Mouse (Mus musculus) midbrain, embryonic 16.5 days (tissue): ENCODE results near the gene Zfp598. TPM values are rescaled to one million over a fixed set of nuclear protein-coding genes. Genes with fewer than 3 reads are reported as not detected.
"Not testable (repeated sequence)": the region's sequence is repeated elsewhere in the genome, so short reads cannot be mapped to it uniquely, and the experiment has no call there.

Experiments
- ATAC-seq: fragments of 200-750 bp; cut with Nextera tagmentation; 2 replicates; pipeline ENCODE4 v1.8.0; 2017; ENCODE audit warnings: moderate TSS enrichment
- H3K27ac ChIP-seq: fragments of 300-500 bp; sonication (generic); 2 replicates; pipeline ENCODE4 v1.5.1; 2014; ENCODE audit warnings: mild to moderate bottlenecking, low read length, mixed read lengths
- H3K27me3 ChIP-seq: fragments of 300-500 bp; sonication (generic); 2 replicates; pipeline ENCODE4 v1.6.1; 2014; ENCODE audit warnings: low read depth, low read length, mixed read lengths; ENCODE audit not compliant: control insufficient read depth, insufficient read depth
- H3K36me3 ChIP-seq: fragments of 300-500 bp; sonication (generic); 2 replicates; pipeline ENCODE4 v1.6.1; 2014; ENCODE audit warnings: mild to moderate bottlenecking, low read length, moderate library complexity, mixed read lengths; ENCODE audit not compliant: control insufficient read depth, insufficient read depth
- H3K4me1 ChIP-seq: fragments of 300-500 bp; sonication (generic); 2 replicates; pipeline ENCODE4 v1.6.1; 2014; ENCODE audit warnings: mild to moderate bottlenecking, low read length, mixed read lengths; ENCODE audit not compliant: control insufficient read depth, insufficient read depth
- H3K4me2 ChIP-seq: fragments of 300-500 bp; sonication (generic); 2 replicates; pipeline ENCODE4 v1.6.1; 2014; ENCODE audit warnings: mild to moderate bottlenecking, low read length, mixed read lengths
- H3K4me3 ChIP-seq: fragments of 300-500 bp; sonication (generic); 2 replicates; pipeline ENCODE4 v1.5.1; 2014; ENCODE audit warnings: low read depth, mild to moderate bottlenecking, low read length, moderate library complexity, mixed read lengths
- H3K9ac ChIP-seq: fragments of 300-500 bp; sonication (generic); 2 replicates; pipeline ENCODE4 v1.6.1; 2014; ENCODE audit warnings: low read depth, low read length, mixed read lengths
- H3K9me3 ChIP-seq: fragments of 300-500 bp; sonication (generic); replicated peaks from 2 replicates; pipeline ENCODE4 v1.6.1; 2014; ENCODE audit warnings: mild to moderate bottlenecking, low read length, mixed read lengths; ENCODE audit not compliant: control insufficient read depth, poor library complexity, severe bottlenecking
- WGBS: fragments of 180-500 bp; shearing (Covaris S2); extraction: QIAGEN DNeasy Blood & Tissue Kit; methylation state at CpG from one replicate; pipeline ENCODE4 v1.1.7; 2014; 5-methylcytosine and 5-hydroxymethylcytosine counted together
- polyA plus RNA-seq: library from polyadenylated mRNA; unstranded; fragments of >200 nt; fragmentation: Nextera tagmentation; extraction: Ambion mirVana; gene quantifications from 2 replicates; pipeline ENCODE4 v1.2.1, GENCODE M21; 2015

The Zfp598 gene
- polyA plus RNA-seq, 1 experiment from 2014 or later = 19.7 TPM

- ATAC-seq = no peak
- H3K9ac ChIP-seq = peak overlapping the region; percentile 88
- H3K4me2 ChIP-seq = peak overlapping the region; percentile 82
- peaks cover 6% of the 10 kb centered on the region for H3K4me1 ChIP-seq
- 84% methylated on average over 4 of the region's 4 CpGs for WGBS
- peaks cover 4% of the 10 kb centered on the region; the same call in 1 of the 2 replicates for H3K27me3 ChIP-seq
- no peaks in the 10 kb centered on the region for H3K36me3 ChIP-seq
- no peaks in the 10 kb centered on the region for H3K9me3 ChIP-seq
- H3K27ac ChIP-seq = no peak overlapping the region
- H3K4me3 ChIP-seq = peak overlapping the region; percentile 70
Observed at GRCm38 (mm10) chr17:24650766-24651165, 18.7 kb upstream of the Zfp598 start.

GRCm38 (mm10) chr17:24651835-24652234 lies 17.7 kb upstream of the Zfp598 start:
- H3K9ac ChIP-seq = no peak overlapping the region
- ATAC-seq = no peak
- no peak overlapping the region for H3K27ac ChIP-seq
- no peaks in the 10 kb centered on the region for H3K36me3 ChIP-seq
- peaks cover 6% of the 10 kb centered on the region for H3K4me1 ChIP-seq
- no peak overlapping the region for H3K4me3 ChIP-seq
- H3K4me2 ChIP-seq = no peak overlapping the region
- H3K27me3 ChIP-seq = peaks cover 7% of the 10 kb centered on the region
- WGBS = 65% methylated on average over 3 of the region's 3 CpGs
- no peaks in the 10 kb centered on the region for H3K9me3 ChIP-seq

GRCm38 (mm10) chr17:24653967-24654710 lies 15.3 kb upstream of the Zfp598 start:
- ATAC-seq = no peak
- H3K27me3 ChIP-seq = peaks cover 30% of the 10 kb centered on the region
- peak overlapping the region; percentile 54 for H3K4me2 ChIP-seq
- H3K9me3 ChIP-seq = no peaks in the 10 kb centered on the region
- peak overlapping the region; percentile 22; the same call in 1 of the 2 replicates for H3K9ac ChIP-seq
- 4% methylated on average over 18 of the region's 19 CpGs for WGBS
- H3K4me3 ChIP-seq = 0 out of 2 replicates have a peak overlapping the region, but pooled peaks have one; percentile 18
- H3K27ac ChIP-seq = no peak overlapping the region
- no peaks in the 10 kb centered on the region for H3K36me3 ChIP-seq
- peaks cover 12% of the 10 kb centered on the region for H3K4me1 ChIP-seq

- H3K36me3 ChIP-seq = no peaks in the 10 kb centered on the region
- no peak overlapping the region for H3K27ac ChIP-seq
- no peak overlapping the region for H3K9ac ChIP-seq
- ATAC-seq = no peak
- peaks cover 12% of the 10 kb centered on the region for H3K4me1 ChIP-seq
- WGBS = 84% methylated on average over 4 of the region's 4 CpGs
- no peak overlapping the region for H3K4me3 ChIP-seq
- peaks cover 36% of the 10 kb centered on the region for H3K27me3 ChIP-seq
- H3K9me3 ChIP-seq = no peaks in the 10 kb centered on the region
- no peak overlapping the region for H3K4me2 ChIP-seq
Observed at GRCm38 (mm10) chr17:24654969-24655368, 14.5 kb upstream of the Zfp598 start.

GRCm38 (mm10) chr17:24658017-24658758 lies 11.3 kb upstream of the Zfp598 start, which contains the start of gene Npw:
Npw (minus strand) TSS chr17:24658457.
- Histone ChIP-seq H3K9me3 (no peaks in the 10 kb centered on the region), H3K4me3 (peak within 1 kb of the TSS; percentile 30), H3K27me3 (peaks cover 39% of the 10 kb centered on the region), H3K9ac (peak within 1 kb of the TSS; percentile 34), H3K4me1 (peaks cover 6% of the 10 kb centered on the region), H3K27ac (no peak within 1 kb of the TSS), H3K36me3 (no peaks in the 10 kb centered on the region), H3K4me2 (peak within 1 kb of the TSS; percentile 57)
- 2% methylated on average over 47 of the region's 47 CpGs for WGBS
- no peak for ATAC-seq

- not testable (repeated sequence) for H3K27ac ChIP-seq, ATAC-seq, H3K27me3 ChIP-seq, H3K36me3 ChIP-seq, H3K9me3 ChIP-seq, H3K4me3 ChIP-seq, H3K9ac ChIP-seq, H3K4me2 ChIP-seq
- H3K4me1 ChIP-seq = peaks cover 23% of the 10 kb centered on the region
- 74% methylated on average over 7 of the region's 7 CpGs for WGBS
Observed at GRCm38 (mm10) chr17:24667011-24667410, 2.5 kb upstream of the Zfp598 start.

GRCm38 (mm10) chr17:24667416-24667815 lies 2.1 kb upstream of the Zfp598 start:
- 29% methylated on average over 6 of the region's 6 CpGs for WGBS
- Histone ChIP-seq H3K4me2 (no peak overlapping the region), H3K4me3 (no peak overlapping the region), H3K27me3 (no peaks in the 10 kb centered on the region), H3K9me3 (no peaks in the 10 kb centered on the region), H3K36me3 (no peaks in the 10 kb centered on the region), H3K4me1 (peaks cover 25% of the 10 kb centered on the region), H3K27ac (no peak overlapping the region), H3K9ac (no peak overlapping the region)
- no peak for ATAC-seq

- peak overlapping the region; percentile 98 for H3K9ac ChIP-seq
- peak overlapping the region; percentile 98 for H3K4me3 ChIP-seq
- peak overlapping the region; percentile 89 for H3K27ac ChIP-seq
- 13% methylated on average over 15 of the region's 15 CpGs for WGBS
- H3K36me3 ChIP-seq, H3K9me3 ChIP-seq, H3K27me3 ChIP-seq, ATAC-seq: not testable (repeated sequence)
- peak overlapping the region; percentile 85 for H3K4me2 ChIP-seq
- peaks cover 30% of the 10 kb centered on the region for H3K4me1 ChIP-seq
Observed at GRCm38 (mm10) chr17:24669214-24669544, 308 bp upstream of the Zfp598 start.

GRCm38 (mm10) chr17:24670246-24670844 lies 858 bp downstream of the Zfp598 start:
- WGBS = 13% methylated on average over 8 of the region's 8 CpGs

More at GRCm38 (mm10) chr17:24670246-24670844, 858 bp downstream of the Zfp598 start:
- Histone ChIP-seq H3K36me3 (no peaks in the 10 kb centered on the region), H3K4me3 (peak overlapping the region; percentile 98), H3K27ac (peak overlapping the region; percentile 89), H3K9me3 (no peaks in the 10 kb centered on the region), H3K4me2 (peak overlapping the region; percentile 85), H3K9ac (peak overlapping the region; percentile 98), H3K4me1 (peaks cover 30% of the 10 kb centered on the region), H3K27me3 (no peaks in the 10 kb centered on the region)
- ATAC-seq = no peak
